Mouse (Mus musculus): ENCODE results near the gene Apba1. TPM values are rescaled to one million over a fixed set of nuclear protein-coding genes. Genes with fewer than 3 reads are reported as not detected.

The Apba1 gene
- polyA plus RNA-seq, 1 experiment from 2014 or later: 0.52 TPM

DNA sequence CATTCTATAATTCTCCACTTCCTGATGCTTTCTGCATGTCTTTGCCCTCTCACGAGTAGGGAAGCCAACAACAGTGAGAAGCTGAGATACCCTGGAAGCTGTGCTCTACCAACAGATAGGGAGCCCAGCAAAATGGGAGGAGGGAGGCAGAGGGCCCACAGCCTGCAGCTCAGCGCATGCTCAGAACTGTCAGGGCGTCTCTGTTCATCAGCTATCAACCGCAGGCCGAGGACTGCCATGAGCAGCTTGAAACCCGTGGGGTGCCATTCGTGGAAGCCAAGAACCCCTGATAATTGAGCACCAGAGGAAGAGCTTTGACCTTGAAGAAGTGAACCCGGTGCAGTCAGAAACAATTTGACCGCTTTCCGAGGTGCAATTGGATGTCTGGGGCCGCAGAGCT is 108.4 kb downstream of the Apba1 start:
- no peak for DNase-seq (ENCODE audit: low spot score)

DNA sequence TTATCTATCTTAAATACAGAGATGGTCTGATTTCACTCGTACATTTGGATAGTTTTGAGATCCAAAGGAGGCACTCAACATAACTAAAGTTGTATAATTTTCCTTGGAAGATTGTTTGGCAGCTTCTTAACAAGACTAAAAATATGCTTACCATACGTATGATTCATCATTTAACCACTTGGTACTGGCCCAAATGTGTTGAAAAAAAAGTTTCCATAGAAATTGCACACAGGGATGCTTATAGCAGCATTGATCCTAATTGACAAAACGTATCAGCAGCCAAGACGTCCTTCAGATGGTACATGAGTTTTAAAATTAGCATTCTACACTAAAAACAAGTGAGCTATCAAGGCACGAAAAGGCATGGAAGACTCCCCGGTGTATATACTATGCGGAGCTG is 108.9 kb downstream of the Apba1 start:
- no peak for DNase-seq (ENCODE audit: low spot score)

DNA sequence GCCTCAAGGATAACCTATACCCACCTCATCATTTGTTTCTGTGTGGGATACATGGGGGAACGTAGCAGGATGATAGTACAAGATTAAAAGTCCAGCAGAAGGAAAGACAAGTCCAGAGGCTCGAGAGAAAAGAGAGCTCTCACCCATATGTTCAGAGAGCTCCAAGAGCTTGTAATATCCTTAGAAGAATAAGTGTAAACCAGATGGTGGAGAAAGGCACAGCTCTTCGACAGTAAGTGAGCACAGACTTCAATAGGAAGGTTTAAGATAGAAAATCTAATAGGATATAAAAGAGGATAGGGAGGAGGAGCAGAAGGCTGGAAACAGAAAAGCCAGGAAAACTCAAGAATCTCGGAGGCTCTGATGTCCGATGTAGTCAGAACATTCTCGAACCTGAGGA is 115.8 kb downstream of the Apba1 start:
- DNase-seq (ENCODE audit: low spot score): no peak

DNA sequence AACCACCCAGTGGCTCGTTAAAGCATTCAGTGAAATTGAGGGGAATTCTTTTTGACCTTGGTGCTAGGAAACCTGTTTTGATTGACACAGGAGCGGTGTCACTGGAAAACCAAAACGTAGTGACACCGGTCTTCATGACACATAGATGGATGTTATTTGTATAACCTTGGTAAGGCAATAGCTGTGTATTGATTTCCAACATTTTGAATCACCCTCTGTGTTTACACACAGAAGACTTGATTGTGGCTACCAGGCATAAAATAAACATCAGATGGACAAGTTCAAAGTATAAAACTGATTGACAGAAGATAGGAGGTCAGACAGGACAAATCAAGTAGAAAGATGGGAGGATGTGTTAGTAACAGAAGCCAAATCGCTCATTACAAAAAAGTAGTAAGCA is 117.1 kb downstream of the Apba1 start:
- DNase-seq (ENCODE audit: low spot score): no peak

DNA sequence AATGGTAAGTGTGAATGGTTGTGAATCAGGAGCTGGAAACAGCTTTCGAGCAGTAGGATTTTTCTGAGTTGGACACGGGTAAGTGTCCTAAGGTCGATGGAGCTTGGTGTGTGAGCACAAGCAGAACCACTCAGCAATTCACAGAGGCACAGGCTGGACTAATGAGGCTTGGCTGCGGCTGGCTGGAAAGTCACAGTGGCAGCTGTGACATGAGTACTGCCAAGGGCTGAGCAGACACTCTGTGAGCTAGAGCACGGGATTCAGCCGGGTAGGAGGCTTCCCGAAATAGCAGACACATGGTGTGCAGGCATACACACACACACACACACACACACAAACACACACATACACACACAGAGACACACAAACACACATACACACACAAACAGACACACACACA is 121.2 kb downstream of the Apba1 start:
- DNase-seq (ENCODE audit: low spot score): no peak

DNA sequence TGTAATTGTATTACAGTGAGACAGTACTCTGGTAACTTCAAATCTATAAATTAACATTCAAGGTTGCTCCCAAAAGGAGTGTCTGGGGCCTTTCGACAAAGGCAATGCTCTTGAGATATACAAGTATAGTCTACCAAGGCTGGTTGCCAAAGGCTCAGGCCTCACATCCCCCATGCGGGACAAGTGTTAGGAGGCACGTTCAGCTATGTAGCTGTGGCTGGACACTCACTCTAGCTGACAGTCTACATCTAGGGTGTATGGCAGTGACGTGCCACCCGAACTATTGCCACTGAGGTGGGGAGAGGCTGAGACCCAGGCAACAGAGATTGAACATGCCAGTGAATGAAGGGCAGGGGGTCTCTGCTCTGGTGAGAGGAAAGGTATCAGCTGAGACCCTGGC is 127.5 kb downstream of the Apba1 start:
- no peak for DNase-seq (ENCODE audit: low spot score)

DNA sequence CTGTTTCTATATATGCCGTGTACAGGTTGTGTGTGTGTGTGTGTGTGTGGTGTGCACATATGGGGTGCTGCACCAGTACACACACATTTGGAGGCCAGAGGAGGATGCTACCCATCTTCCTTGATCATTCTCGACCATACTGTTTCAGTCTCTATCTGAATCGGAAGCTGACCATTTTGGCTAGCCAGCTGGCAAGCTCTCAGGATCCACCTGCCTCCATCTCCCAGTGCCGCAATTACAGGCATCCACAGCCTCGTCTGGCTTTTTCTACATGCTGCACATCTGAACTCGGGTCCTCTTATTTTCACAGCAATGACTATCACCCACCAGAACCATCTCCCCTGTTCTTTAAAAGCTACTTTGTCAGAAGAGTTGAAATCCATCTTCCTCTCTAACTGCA is 132.7 kb downstream of the Apba1 start:
- no peak for DNase-seq (ENCODE audit: low spot score)

DNA sequence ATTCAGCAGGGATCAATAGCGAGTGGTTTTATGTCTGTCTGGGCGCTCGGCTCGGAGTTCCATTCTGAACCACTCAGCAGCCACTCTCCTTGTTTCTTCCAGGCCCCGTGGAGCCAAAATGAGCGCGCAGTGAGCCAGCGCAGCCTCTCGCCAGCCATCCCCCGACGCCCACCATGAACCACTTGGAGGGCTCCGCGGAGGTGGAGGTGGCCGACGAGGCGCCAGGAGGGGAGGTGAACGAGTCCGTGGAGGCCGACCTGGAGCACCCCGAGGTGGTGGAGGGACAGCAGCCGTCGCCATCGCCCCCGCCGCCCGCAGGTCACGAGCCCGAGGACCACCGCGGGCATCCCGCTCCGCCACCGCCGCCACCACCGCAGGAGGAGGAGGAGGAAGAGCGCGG is 133.9 kb downstream of the Apba1 start:
- no peak for DNase-seq (ENCODE audit: low spot score)

- no peak for DNase-seq (ENCODE audit: low spot score)
Observed at GRCm38 (mm10) chr19:23893093-23893889, 134.6 kb downstream of the Apba1 start.

DNA sequence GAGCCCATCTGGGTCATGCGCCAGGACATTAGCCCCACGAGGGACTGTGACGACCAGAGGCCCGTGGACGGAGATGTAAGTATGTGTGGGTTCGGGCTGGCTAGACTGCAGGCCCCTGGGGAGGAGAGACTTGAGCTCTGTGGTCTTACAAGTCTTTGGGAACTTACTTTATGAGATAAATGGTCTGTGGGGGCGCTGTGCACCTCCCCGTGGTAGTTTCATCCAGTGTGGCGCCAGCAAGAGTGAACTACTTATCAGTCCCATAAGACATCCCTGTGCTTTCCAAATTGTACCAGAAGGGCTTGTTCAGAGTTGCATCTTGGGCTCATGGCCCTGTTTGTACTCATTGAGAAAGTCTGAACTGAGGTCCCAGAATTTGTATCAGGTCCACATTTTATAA is 135.3 kb downstream of the Apba1 start:
- DNase-seq (ENCODE audit: low spot score): no peak

DNA sequence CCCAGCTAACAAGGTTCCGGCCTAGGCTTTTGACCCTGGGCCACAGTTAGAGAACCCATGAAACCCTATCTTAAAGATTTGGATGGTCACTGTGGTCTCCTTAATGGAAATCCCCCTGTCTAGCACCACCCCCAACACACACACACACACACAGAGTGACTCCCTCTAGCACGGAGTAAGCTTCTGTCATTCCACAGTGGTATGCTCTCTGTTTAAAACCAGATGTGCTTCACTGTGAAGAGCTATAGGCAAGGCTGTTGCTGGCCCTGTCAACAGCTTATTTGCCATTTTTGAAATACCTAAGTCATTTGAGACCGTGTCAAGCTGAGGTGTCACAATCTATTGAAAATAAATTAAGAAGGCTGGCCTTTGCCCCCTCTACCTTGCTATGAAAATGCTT is 136.1 kb downstream of the Apba1 start:
- DNase-seq (ENCODE audit: low spot score): no peak

DNA sequence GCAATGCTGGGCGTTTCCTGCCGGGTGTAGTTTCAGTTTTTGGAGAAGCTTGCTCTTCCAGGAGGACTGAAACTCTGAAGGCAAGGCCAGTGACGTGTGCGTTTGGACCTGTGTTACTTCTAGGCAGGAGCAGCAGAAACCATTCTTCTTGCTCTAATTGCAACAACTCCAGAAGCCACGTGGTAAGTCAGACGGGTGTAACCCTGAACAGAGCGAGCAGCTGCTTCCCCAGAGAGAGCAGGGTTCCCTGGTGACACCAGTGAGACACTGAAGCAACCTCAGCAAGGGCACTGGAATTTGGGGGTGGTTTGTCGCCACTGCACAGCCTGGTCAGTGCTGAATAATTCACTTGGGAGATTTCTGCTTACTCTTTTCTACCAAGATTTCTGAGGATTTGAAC is 138.2 kb downstream of the Apba1 start:
- DNase-seq (ENCODE audit: low spot score): no peak

DNA sequence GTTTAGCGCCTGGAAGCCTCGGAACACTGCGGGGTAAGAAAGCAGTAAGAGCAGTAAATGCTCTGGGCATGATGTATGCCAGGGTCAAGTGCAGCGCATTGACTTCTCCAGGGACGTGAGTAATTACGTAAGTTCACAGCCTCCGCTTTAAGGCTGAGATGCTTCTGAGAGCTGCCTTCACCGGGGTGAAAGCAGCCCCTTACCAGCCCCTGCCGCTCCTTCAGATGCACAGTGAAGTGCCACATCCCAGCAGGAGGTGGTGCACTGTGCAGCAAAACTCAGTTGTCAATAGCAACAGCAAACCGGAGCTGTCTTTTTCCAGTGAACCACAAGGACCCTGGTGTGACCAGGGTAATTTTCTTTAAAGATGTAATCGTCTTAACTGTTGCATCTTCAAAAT is 139.8 kb downstream of the Apba1 start:
- no peak for DNase-seq (ENCODE audit: low spot score)

GRCm38 (mm10) chr19:23901177-23901576 is 142.5 kb downstream of the Apba1 start:
- DNase-seq (ENCODE audit: low spot score): no peak

DNA sequence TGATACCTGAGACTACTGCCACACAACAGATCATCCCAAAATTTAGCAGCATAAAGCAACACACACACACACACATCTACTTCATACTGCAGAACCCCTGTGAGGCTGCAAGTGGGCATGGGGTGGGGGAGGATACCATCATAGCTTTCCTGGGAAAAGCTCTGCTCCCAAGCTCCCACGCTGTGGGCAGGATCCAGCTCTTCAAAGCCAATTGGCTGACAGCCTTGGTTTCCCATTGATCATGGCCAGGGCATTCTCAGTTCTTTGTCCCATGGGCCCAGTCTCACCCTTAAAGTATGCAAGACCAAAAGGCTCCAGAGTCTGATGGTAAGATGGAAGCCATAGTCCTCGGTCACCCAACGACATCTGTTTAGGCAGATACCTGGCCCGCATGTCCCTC is 143.1 kb downstream of the Apba1 start:
- DNase-seq (ENCODE audit: low spot score): no peak

GRCm38 (mm10) chr19:23903066-23903465 is 144.4 kb downstream of the Apba1 start:
- no peak for DNase-seq (ENCODE audit: low spot score)

- no peak for DNase-seq (ENCODE audit: low spot score)
Observed at GRCm38 (mm10) chr19:23904922-23905321, 146.2 kb downstream of the Apba1 start.

GRCm38 (mm10) chr19:23905772-23906171 is 147.1 kb downstream of the Apba1 start:
- DNase-seq (ENCODE audit: low spot score): no peak

- DNase-seq (ENCODE audit: low spot score): no peak
Observed at GRCm38 (mm10) chr19:23910345-23910744, 151.7 kb downstream of the Apba1 start.

DNA sequence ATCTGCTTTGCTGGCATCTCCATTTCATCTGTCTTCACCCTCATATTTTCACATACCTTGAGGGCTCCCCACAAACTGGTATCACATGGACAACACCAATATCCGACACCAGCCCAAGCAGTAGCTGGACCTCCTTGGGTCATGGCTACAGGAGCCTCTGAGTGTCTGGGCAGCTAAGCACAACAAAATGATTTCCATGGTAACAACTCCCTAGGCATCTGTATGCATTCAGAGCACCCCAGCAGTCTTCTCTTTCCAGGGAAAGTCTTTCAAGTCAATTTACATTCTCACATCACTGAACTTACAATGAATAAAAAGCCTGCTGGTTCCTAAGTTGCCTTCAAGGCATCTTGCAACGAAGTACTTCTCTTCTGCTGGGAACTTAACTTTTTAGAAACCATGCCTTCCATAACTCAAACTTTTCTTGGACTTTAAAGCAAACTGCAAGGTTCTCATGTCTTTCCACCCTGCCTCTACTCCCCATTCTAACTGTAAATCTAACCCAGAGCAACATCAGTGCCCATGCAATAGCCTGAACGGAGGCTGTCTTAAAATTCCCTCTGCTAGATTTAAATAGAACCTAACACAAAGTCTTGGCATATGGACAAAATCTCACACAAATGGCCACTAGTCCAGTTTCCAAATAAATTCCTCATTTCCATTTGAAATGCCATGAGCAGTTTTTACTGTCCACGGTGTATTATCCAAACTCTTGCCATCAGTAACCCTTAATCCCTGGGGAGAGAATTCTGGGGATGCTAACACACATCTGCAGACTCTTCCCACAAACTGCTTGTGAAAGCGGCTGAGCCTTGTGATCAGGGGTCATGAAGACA is 160.9 kb downstream of the Apba1 start:
- no peak for DNase-seq (ENCODE audit: low spot score)

DNA sequence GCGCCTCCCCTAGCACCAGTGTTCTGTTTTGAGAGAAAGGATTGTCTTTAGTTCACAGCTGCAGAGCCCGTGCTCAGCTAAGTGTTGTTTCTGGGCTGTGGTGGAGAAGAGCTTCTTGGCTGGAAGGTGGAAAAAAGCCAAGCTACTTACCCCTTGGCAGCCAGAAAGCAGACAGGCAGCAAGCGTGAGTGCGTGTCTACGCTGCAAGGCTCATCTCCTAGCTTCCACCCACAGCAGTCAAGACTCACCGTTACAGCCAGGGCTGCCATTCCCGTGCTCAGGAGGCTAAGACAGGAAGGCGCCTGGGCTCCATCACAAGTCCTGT is 161.5 kb downstream of the Apba1 start:
- DNase-seq (ENCODE audit: low spot score): no peak

GRCm38 (mm10) chr19:23922601-23923000 is 163.9 kb downstream of the Apba1 start:
- no peak for DNase-seq (ENCODE audit: low spot score)

- DNase-seq (ENCODE audit: low spot score): no peak
Observed at GRCm38 (mm10) chr19:23924057-23924456, 165.4 kb downstream of the Apba1 start.
